Mouse (Mus musculus) ES-Bruce4 (cell line): ENCODE data around the gene Tsr1. TPM values are rescaled to one million over a fixed set of nuclear protein-coding genes. Genes with fewer than 3 reads are reported as not detected.

Source experiments
- H3K27ac ChIP-seq: 2 replicates; pipeline ENCODE4 v1.5.1; 2012; ENCODE audit warnings: low read length, inconsistent platforms; ENCODE audit not compliant: insufficient read depth
- H3K27me3 ChIP-seq: 2 replicates; pipeline ENCODE4 v1.6.1; 2012; ENCODE audit warnings: mild to moderate bottlenecking, low read length, inconsistent platforms; ENCODE audit not compliant: control insufficient read depth, poor library complexity, insufficient read depth, severe bottlenecking
- H3K36me3 ChIP-seq: 2 replicates; pipeline ENCODE4 v1.6.1; 2012; ENCODE audit warnings: inconsistent platforms, mild to moderate bottlenecking, low read length, moderate library complexity; ENCODE audit not compliant: control insufficient read depth, poor library complexity, insufficient read depth, severe bottlenecking
- H3K4me1 ChIP-seq: one replicate; pipeline ENCODE4 v1.8.1; 2011; ENCODE audit warnings: low read length; ENCODE audit not compliant: control insufficient read depth, insufficient read depth
- H3K4me3 ChIP-seq: 2 replicates; pipeline ENCODE4 v1.5.1; 2011; ENCODE audit warnings: low read depth, mild to moderate bottlenecking, low read length
- H3K9ac ChIP-seq: 2 replicates; pipeline ENCODE4 v1.6.1; 2012; ENCODE audit warnings: low read depth, mild to moderate bottlenecking, inconsistent platforms; ENCODE audit not compliant: poor library complexity, severe bottlenecking
- H3K9me3 ChIP-seq: replicated peaks from 2 replicates; pipeline ENCODE4 v1.6.1; 2012; ENCODE audit warnings: mild to moderate bottlenecking, low read length, inconsistent platforms; ENCODE audit not compliant: control insufficient read depth, poor library complexity, insufficient read depth, severe bottlenecking
- CTCF ChIP-seq: IDR thresholded peaks from one replicate; pipeline ENCODE4 v1.8.1; 2011; ENCODE audit warnings: low read depth, low read length
- EP300 ChIP-seq: IDR thresholded peaks from 2 replicates; pipeline ENCODE4 v1.6.1; 2011; ENCODE audit warnings: low read depth, low read length; ENCODE audit not compliant: insufficient read depth
- POLR2A ChIP-seq: IDR thresholded peaks from one replicate; pipeline ENCODE4 v1.8.1; 2011; ENCODE audit warnings: low read length; ENCODE audit not compliant: insufficient read depth
- polyA plus RNA-seq: library from polyadenylated mRNA; stranded (reverse); fragments of >200 nt; gene quantifications from 2 replicates; pipeline ENCODE4 v1.2.4, GENCODE M21; 2011; ENCODE audit warnings: low read depth; ENCODE audit not compliant: missing spikeins, insufficient read depth, insufficient read length

The Tsr1 gene
- polyA plus RNA-seq, 1 experiment, result 105 TPM

GRCm38 (mm10) chr11:74870991-74871622, 26.8 kb upstream of the Tsr1 start:
- TF ChIP-seq CTCF (no peak), EP300 (no peak), POLR2A (no peak)
- Histone ChIP-seq H3K4me1 (no peaks in the 10 kb centered on the region), H3K4me3 (no peak overlapping the region), H3K27ac (no peak overlapping the region), H3K9me3 (no peaks in the 10 kb centered on the region), H3K9ac (no peak overlapping the region), H3K36me3 (no peaks in the 10 kb centered on the region), H3K27me3 (no peaks in the 10 kb centered on the region)

- Histone ChIP-seq H3K9me3 (no peaks in the 10 kb centered on the region), H3K27ac (no peak overlapping the region)
These were observed 23.2 kb upstream of the Tsr1 start for GRCm38 (mm10) chr11:74874630-74875029.

GRCm38 (mm10) chr11:74876801-74877200, 21.1 kb upstream of the Tsr1 start:
- H3K27ac ChIP-seq, result no peak overlapping the region
- no peaks in the 10 kb centered on the region for H3K36me3 ChIP-seq
- no peaks in the 10 kb centered on the region for H3K9me3 ChIP-seq
- H3K4me1 ChIP-seq, result no peaks in the 10 kb centered on the region
- no peak overlapping the region for H3K4me3 ChIP-seq
- H3K9ac ChIP-seq, result no peak overlapping the region
- no peak for TF ChIP-seq CTCF
- no peak for TF ChIP-seq POLR2A
- TF ChIP-seq EP300, result 0 out of 2 replicates have a peak, but pooled peaks have one; percentile 21
- no peaks in the 10 kb centered on the region for H3K27me3 ChIP-seq

More at GRCm38 (mm10) chr11:74874630-74875029, 23.2 kb upstream of the Tsr1 start:
- Histone ChIP-seq H3K4me3 (no peak overlapping the region), H3K4me1 (no peaks in the 10 kb centered on the region), H3K36me3 (no peaks in the 10 kb centered on the region), H3K27me3 (no peaks in the 10 kb centered on the region), H3K9ac (no peak overlapping the region)
- TF ChIP-seq POLR2A (no peak), EP300 (no peak)

GRCm38 (mm10) chr11:74880999-74881398, 16.9 kb upstream of the Tsr1 start:
- Histone ChIP-seq H3K9ac (no peak overlapping the region), H3K4me1 (no peaks in the 10 kb centered on the region)
- TF ChIP-seq POLR2A (no peak), EP300 (no peak), CTCF (no peak)

GRCm38 (mm10) chr11:74881979-74882378, 15.9 kb upstream of the Tsr1 start:
- Histone ChIP-seq H3K36me3 (no peaks in the 10 kb centered on the region), H3K9me3 (no peaks in the 10 kb centered on the region; the same call in 1 of the 2 replicates), H3K27me3 (no peaks in the 10 kb centered on the region), H3K9ac (0 out of 2 replicates have a peak overlapping the region, but pooled peaks have one; percentile 2), H3K4me3 (no peak overlapping the region), H3K4me1 (no peaks in the 10 kb centered on the region), H3K27ac (no peak overlapping the region)
- no peak for TF ChIP-seq EP300
- no peak for TF ChIP-seq POLR2A
- TF ChIP-seq CTCF, result no peak

More at GRCm38 (mm10) chr11:74880999-74881398, 16.9 kb upstream of the Tsr1 start:
- Histone ChIP-seq H3K9me3 (no peaks in the 10 kb centered on the region; the same call in 1 of the 2 replicates), H3K27me3 (no peaks in the 10 kb centered on the region), H3K4me3 (no peak overlapping the region), H3K36me3 (no peaks in the 10 kb centered on the region), H3K27ac (no peak overlapping the region)

GRCm38 (mm10) chr11:74883098-74883497, 14.8 kb upstream of the Tsr1 start:
- H3K27me3 ChIP-seq, result no peaks in the 10 kb centered on the region
- H3K36me3 ChIP-seq, result no peaks in the 10 kb centered on the region
- no peak for TF ChIP-seq CTCF
- TF ChIP-seq POLR2A, result no peak
- TF ChIP-seq EP300, result no peak
- no peak overlapping the region for H3K4me3 ChIP-seq
- no peak overlapping the region for H3K9ac ChIP-seq
- no peak overlapping the region for H3K27ac ChIP-seq
- no peaks in the 10 kb centered on the region; the same call in 1 of the 2 replicates for H3K9me3 ChIP-seq
- H3K4me1 ChIP-seq, result no peaks in the 10 kb centered on the region
